Mouse (Mus musculus) right cerebral cortex, postnatal 10 days (tissue): Measurements from ENCODE around the gene Gsta4.
"Not testable (repeated sequence)": the region's sequence is repeated elsewhere in the genome, so short reads cannot be mapped to it uniquely, and the experiment has no call there.

ENCODE experiments used
- DNase-seq, 2 experiments: peaks; one replicate each; pipeline ENCODE4 v3.0.0; 2021; ENCODE audit warnings: low spot score in 2 of 2

Gsta4 gene

DNA sequence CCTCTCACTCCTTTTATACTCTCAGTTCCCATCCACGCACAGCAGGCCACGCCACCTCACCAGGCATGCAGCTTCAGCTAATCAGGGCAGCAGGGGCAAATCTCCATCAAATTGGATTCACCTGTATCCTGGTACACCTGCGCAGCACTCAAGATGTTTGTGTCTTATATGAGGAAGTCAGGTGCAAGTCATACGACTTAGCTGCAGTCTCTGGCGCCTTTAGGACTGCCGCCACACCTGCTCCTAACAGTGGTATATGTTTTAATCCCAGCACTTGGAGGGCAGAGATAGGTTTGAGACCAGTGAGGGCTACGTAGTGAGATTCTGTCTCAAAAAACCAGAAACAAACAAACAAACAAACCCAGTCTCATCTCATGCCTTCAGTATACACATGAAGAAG is at the start of gene Gsta4:
Gsta4 (plus strand) TSS at position 301 of the 400 bp plus-strand sequence.
- not testable (repeated sequence) for DNase-seq

GRCm38 (mm10) chr9:78135658-78136057 is 46.9 kb upstream of the Gsta4 start:
- DNase-seq = no peak

- no peak for DNase-seq
Measured at GRCm38 (mm10) chr9:78138044-78138676, 44.4 kb upstream of the Gsta4 start.

DNA sequence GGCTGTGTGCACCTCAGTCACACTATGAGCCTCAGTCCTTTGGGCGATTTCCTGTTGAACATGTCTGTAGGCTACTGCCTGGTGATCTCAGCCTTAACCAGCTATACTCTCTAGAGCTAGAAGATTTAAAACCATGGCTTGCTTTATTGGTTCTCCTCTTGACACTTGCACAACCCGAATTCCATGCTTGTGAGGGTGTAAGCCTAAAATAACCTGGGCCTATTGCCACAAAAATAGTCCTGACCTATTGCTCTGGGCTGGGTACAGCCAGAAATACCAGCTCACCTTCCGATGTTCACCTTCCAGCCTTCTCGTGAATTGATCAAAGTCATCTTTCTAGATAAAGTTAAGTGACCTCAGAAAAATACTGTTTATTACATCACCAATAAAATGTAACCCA is 43.1 kb upstream of the Gsta4 start:
- DNase-seq = no peak

DNA sequence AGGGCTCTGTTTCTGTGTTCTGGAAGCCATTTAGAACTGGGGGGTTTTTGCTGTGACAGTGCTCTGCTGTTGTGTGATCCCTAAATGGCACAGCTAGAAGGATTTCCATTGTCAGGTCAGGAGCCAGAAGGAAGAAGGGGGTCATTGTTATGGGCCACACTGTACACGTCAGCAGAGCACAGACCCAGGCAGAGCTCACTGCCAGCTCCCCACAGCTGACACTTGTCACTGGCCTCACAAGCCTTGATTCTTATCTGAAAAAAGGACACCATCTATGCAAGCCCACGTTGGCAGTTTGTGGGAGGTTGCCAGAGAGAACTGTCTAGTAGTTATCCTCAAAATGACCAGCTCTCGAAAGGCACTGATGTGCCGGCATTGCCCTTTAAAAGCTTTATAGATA is 36.5 kb upstream of the Gsta4 start:
- peak; percentile 40 to 68 for DNase-seq

DNA sequence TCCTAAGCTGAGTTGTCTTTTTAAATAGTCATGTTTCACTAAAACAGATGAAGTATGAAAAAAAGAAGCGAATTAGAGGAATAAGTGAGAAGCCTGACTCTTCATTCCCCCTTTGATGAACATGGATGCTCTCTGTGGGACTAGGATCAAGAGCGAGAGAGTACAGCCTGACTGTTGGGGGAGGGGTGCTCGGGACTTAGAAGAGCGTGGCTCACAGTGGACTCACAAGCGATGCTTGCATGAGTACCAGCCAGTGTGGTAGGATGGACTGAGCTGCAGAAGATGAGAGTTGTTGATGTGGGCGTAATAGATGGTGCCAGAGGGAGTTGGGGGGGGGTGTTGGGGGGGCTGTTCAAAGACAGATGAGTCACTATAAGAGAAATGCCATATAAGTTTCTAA is 35.9 kb upstream of the Gsta4 start:
- peak in 1 of 2 experiments; percentile 46 for DNase-seq

DNA sequence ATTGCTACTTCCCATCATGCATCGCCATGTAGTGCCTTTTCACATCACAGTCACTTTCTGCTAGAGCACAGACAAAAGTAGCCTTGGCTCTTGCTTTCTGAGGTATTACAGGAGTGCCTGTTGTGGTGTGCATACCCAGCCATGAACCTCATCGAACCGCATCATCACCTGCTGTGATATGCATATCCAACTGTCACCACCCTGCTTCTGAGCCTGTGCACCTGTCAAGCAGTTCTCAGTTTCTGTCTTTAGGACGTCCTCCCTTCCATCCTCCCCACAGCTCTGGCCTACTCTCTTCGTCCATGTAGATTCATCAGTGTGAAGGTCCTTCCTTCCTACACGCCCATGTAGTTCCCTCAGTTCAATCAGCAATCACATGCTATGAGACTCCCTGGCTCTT is 34.4 kb upstream of the Gsta4 start:
- DNase-seq = no peak

DNA sequence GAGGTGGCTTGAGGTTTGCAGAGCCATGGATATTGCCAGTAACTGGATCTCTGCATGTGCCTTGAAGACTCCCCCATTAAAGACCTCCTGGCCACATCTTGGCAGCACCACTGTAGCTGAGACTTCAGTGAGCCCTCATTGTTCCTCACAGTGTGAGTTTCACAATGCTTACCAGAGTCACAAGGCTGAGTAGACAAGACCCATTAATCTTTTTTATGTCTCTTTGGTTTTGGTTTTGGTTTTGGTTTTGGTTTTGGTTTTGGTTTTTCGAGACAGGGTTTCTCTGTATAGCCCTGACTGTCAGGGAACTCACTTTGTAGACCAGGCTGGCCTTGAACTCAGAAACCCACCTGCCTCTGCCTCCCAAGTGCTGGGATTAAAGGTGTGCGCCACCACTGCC is 32.8 kb upstream of the Gsta4 start:
- DNase-seq = not testable (repeated sequence)

DNA sequence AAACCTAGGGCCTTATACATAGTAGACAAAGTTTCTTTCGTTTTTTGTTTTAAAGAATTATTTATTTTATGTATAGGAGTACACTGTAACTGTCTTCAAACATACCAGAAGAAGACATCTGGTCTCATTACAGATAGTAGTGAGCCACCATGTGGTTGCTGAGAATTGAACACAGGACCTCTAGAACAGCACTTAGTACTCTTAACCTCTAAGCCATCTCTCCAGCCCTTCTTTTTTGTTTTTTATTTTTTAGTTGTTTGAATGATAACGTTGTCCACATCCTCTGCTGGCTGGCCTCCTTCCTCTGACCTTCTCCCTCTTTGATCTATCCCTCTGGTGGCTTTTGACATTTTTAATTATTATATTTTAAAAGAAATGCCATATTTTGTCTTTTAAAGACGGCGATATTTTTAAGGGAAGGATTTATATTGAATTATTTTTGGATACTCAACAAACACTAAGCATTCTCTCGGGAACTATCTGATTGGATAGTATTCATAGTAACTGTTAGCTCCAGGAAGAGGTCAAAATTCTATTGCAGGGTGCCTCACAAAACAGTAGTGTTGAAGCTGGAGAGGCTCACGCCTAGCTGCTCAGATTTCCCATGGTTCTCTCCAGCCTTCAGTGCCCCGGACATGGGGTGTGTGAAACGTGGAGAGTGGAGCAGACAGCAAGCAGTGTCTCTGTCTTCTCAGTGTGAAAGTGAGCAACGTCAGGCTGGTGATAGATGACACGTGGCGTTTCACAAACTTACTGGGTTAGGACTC is 28.2 kb upstream of the Gsta4 start:
- no peak for DNase-seq

DNA sequence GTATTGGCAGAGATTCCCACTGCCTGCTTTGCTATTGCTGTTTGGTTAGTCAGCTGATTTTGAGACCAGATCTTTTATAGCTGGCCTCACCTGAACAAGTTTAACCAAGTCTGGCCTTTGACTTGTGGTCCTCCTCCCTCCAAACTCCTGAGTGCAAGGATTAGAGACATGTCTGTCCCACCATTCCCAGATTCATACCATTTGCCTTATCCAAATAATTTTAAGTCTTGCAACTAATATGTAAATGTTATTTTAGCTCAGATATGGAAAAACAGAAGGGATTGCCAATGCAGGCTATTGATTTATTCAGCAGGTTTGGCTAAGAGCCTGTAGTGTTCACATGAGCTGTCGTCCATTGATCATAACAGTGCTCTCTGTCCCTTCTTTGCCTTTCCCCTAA is 25.4 kb upstream of the Gsta4 start:
- DNase-seq = no peak

DNA sequence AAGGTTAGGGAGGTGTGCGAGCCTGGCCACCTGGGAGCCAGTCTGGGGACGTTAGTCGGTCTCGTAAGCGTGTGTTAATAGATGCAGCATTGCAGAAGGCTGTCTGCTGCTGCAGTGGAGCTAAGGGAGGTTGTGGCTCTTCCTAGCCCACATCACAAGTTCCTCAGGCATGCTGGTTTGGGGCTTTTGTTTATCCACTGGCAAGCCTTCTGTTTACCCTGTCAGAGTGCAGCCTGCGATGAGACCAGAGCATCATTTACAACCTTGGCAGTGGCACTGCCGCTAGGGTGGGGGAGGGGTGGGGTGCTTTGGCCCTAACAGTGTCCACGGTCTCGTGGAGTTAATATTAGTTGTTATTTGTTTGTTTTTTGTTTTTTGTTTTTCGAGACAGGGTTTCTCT is 19.3 kb upstream of the Gsta4 start:
- DNase-seq = no peak

DNA sequence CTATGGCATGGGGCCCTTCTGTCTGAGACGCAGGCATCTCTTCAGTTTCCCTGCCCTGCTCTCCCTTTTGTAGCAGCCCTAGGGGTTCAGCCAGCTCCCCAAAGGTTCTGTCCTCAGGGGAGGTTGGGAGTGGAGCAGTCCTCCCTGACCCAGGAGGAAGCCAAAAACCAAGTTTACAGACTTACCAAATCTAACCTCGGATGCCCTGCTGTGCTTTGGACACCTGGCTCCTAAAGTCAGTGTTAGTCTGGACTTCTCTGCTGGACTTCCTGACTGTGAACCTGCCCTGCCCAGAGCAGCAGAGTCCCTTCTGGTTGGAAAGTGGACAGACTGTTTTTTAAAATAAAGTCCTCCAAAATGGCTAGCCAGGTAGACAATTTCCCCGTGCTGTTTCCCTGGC is 17.8 kb upstream of the Gsta4 start:
- DNase-seq = no peak

GRCm38 (mm10) chr9:78165454-78165853 is 17.1 kb upstream of the Gsta4 start:
- no peak for DNase-seq

DNA sequence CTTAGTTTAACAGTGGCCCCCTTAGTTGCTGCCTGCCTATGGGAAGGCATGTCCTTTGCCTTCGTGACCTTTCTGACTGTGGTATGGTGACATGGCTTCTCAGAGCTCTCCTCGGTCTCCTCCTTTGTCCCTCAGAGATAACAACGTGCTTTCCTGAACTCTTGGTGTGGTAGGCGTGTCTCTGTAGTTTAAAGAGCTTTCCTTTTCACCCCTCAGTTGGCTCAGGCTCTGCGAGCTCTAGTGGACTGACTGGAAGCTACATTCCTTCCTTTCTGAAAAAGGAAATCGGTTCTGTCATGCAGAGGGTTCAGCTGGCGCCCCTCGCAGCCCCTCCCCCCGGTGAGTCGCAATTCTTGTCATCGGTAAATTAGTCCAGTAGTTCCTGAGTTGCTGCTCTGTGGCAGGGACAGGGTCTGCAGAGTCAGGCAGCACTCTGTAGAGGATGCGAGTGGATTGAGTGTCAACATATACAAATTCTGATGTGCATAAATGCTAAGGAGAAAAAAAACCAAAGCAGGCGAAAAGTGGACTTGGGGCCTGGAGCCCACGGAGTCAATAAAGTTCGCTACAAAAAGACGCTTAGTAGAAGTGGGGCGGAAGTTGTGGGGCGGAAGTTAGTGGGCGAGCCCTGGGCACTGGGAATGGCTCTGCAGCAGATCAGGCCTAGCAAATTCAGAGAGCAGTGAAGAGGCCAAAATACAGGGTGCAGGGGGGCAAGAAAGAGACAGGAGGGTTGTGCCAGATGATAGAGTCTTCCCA is 15.7 kb upstream of the Gsta4 start:
- no peak for DNase-seq

- DNase-seq = no peak
Measured at GRCm38 (mm10) chr9:78167453-78167969, 15.1 kb upstream of the Gsta4 start.

DNA sequence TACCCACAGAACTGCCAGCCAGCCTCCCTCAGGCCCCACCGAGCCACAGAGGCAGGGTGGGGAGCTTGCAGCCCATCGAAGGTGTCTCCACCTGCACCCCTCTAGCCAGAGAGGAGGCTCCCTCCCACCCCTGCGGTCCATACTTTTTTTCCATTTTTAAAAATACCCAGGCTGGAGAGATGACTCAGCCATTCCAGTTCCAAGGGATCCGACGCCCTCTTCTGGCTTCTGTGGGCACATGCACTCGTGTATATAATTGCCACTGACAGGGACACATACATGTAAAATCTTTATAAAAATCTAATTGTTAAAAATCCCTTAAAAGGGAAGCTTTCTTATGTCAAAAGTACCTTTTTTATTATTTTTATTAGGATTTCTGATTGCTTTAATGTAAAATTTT is 13.7 kb upstream of the Gsta4 start:
- no peak for DNase-seq

GRCm38 (mm10) chr9:78174016-78174415 is 8.6 kb upstream of the Gsta4 start:
- DNase-seq = no peak

DNA sequence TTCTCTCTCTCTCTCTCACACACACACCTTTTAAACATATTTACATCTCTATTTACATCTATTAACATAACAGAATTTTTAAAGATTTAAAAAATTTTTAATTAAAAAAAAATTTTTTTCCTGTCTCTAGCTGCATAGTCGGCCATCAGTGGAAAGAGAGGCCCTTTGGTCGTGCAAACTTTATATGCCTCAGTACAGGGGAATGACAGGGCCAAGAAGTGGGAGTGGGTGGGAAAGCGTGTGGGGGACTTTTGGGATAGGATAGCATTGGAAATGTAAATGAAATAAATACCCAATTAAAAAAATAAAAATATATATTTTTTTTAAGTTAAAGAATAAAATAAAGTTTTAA is 7.7 kb upstream of the Gsta4 start:
- not testable (repeated sequence) for DNase-seq

GRCm38 (mm10) chr9:78175277-78176200 is 7.0 kb upstream of the Gsta4 start:
- peak; percentile 97 to 98 for DNase-seq

DNA sequence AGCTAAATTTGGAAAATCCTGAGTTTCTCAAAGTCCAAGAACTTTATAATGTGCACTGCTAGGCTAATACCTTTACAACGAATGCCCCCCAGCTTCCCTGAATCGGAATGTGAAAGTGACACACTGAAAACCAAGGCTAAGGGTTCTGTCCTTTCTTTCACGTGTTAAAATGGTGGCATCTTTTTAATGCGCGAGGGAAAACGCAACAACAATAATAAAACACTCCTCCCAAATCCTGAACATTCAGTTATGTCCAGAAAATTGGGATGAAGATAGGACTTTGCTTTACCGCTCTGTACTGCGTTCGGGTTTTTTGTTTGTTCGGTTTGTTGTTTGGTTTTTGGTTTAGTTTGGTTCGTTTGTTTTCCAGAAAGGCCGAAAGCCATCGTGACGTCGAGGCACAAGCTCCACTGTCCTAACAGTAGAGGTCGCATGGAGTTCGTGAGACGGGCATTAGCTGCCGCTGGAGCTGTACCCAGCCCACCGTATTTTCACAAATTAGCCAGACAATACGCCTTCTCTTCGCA is 6.3 kb upstream of the Gsta4 start:
- peak; percentile 72 to 80 for DNase-seq

DNA sequence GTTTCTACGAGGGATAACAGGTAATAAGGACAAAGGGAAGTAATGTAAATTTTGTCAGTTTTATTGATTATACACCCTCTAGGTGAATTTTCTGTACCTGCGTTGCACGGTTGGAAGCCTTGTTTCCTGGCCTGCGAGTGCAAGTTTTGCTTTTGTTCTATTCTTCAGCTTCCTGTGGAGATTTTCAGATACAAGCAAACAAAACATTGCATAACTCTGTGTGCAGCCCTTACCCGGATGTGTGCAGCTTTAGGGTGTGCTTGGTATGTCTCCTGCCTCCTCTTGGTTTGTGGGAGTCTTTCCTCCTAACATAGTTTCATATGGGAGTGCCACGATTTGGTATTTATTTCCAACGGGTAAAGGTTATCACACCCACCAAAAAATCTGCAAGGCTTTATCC is 5.7 kb upstream of the Gsta4 start:
- DNase-seq = no peak
